25 mouse cellular contexts compared by ENCODE assay signal in the genomic region with DNA sequence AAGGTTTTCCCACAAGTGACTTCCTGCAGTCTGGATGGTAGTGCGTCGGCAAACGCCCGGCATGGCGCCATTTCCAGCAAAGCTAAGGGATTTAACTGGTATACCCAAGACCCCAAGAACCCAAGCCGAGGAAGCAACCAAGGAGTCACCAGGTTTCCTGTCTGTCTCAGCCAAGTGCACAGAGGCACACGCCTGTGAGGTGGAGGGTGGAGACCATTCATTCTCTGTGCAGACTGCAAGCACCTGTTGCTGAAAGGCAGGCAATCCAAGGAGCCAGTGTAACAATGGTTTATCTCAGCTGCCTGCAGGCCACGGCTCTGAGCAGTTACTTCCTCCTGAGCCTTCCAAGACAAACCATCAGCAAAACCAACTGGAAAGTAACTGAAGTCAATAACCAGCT. TPM values are rescaled to one million over a fixed set of nuclear protein-coding genes. Genes with fewer than 3 reads are reported as not detected.
DNase-seq lines count a peak whose midpoint lies in the region; ATAC-seq and TF ChIP-seq lines count a peak whose summit lies in the region.
"Had no signal": no experiment of that assay in that cellular context is flagged by ENCODE, and none has a peak within 500 bp of the region (broad histone marks: within the 10 kb centered on the region; RNA-seq: fewer than 3 reads in every experiment).

No protein-coding gene starts in this region.

- H3K9me3 ChIP-seq in midbrain, embryonic 11.5 days (ENCODE audit: control insufficient read depth, low read length), result no peaks in the 10 kb centered on the region
- H3K9me3 ChIP-seq: embryonic facial prominence, embryonic 10.5 days; heart, embryonic 12.5 days; hindbrain, embryonic 13.5 days; limb, embryonic 12.5 days; midbrain, embryonic 13.5 days; neural tube, embryonic 12.5 days had no signal

- no peak for TF ChIP-seq POLR2A in myocyte (IDR thresholded peaks at IDR 0.05; ENCODE audit: insufficient read length, low read depth)

- no peak overlapping the region for H3K4me3 ChIP-seq in myocyte
- H3K4me3 ChIP-seq in midbrain, embryonic 11.5 days (ENCODE audit: low read depth, low read length), result no peak overlapping the region
- H3K4me3 ChIP-seq: embryonic facial prominence, embryonic 10.5 days; heart, embryonic 12.5 days; hindbrain, embryonic 13.5 days; layer of hippocampus, adult 2 months; limb, embryonic 12.5 days; midbrain, embryonic 13.5 days; neural tube, embryonic 12.5 days had no signal

- ATAC-seq in midbrain, embryonic 11.5 days (ENCODE audit: low FRiP score), result no peak
- ATAC-seq: forebrain, embryonic 16.5 days; liver, postnatal 0 days; lung, postnatal 0 days; midbrain, embryonic 13.5 days had no signal

- H3K4me1 ChIP-seq in midbrain, embryonic 11.5 days (ENCODE audit: control insufficient read depth, insufficient read depth, low read length), result no peaks in the 10 kb centered on the region
- H3K4me1 ChIP-seq: limb, embryonic 12.5 days; midbrain, embryonic 13.5 days; neural tube, embryonic 12.5 days had no signal

- no peak overlapping the region for H3K9ac ChIP-seq in midbrain, embryonic 11.5 days (ENCODE audit: low read length)
- H3K9ac ChIP-seq: heart, embryonic 12.5 days; hindbrain, embryonic 13.5 days; limb, embryonic 12.5 days; liver, postnatal 0 days; midbrain, embryonic 13.5 days; neural tube, embryonic 12.5 days had no signal

- H3ac ChIP-seq in myocyte (ENCODE audit: control insufficient read depth, insufficient read length), result no peak overlapping the region

- H3K27me3 ChIP-seq in myocyte (ENCODE audit: control insufficient read depth, insufficient read depth, insufficient read length), result no peaks in the 10 kb centered on the region
- no peaks in the 10 kb centered on the region for H3K27me3 ChIP-seq in midbrain, embryonic 11.5 days (ENCODE audit: control insufficient read depth, insufficient read depth, low read length)
- H3K27me3 ChIP-seq: hindbrain, embryonic 13.5 days; limb, embryonic 12.5 days; midbrain, embryonic 13.5 days; neural tube, embryonic 12.5 days had no signal

- H3K27ac ChIP-seq in midbrain, embryonic 11.5 days (ENCODE audit: low read depth, low read length), result no peak overlapping the region
- H3K27ac ChIP-seq: embryonic facial prominence, embryonic 10.5 days; hindbrain, embryonic 13.5 days; layer of hippocampus, adult 2 months; limb, embryonic 12.5 days; midbrain, embryonic 13.5 days; neural tube, embryonic 12.5 days had no signal

- no peaks in the 10 kb centered on the region for H3K79me2 ChIP-seq in myocyte (ENCODE audit: control insufficient read depth, insufficient read depth)

- peak; percentile 7 for DNase-seq in MEL-GATA-1-ER (ENCODE audit: extremely low read depth, low read depth)
- DNase-seq in thymus, adult 18-20 months, result peak; percentile 34 to 60
- DNase-seq in thymus, postnatal 36 days, result peak; percentile 44 to 72
- no peak for DNase-seq in cerebellum, postnatal 25 days
- no peak for DNase-seq in midbrain, embryonic 11.5 days (ENCODE audit: low spot score, missing footprints)
- no peak for DNase-seq in kidney, postnatal 14 days
- DNase-seq: cerebellum, adult 11 months; cerebellum, adult 9-11 months; gastrocnemius, postnatal 14 days; kidney, adult 8-10 months; kidney, postnatal 25 days; liver, postnatal 0 days; retina, postnatal 1 day had no signal

- 86% methylated on average over 8 of the region's 8 CpGs for WGBS in midbrain, embryonic 11.5 days

- no peaks in the 10 kb centered on the region for H3K36me3 ChIP-seq in myocyte (ENCODE audit: control insufficient read depth, insufficient read depth)
- no peaks in the 10 kb centered on the region for H3K36me3 ChIP-seq in midbrain, embryonic 11.5 days (ENCODE audit: control insufficient read depth, insufficient read depth, low read length)
- H3K36me3 ChIP-seq: embryonic facial prominence, embryonic 10.5 days; heart, embryonic 12.5 days; hindbrain, embryonic 13.5 days; limb, embryonic 12.5 days; midbrain, embryonic 13.5 days; neural tube, embryonic 12.5 days had no signal

- H3K4me2 ChIP-seq in myocyte (ENCODE audit: low read depth), result no peak overlapping the region
- H3K4me2 ChIP-seq in midbrain, embryonic 11.5 days, result no peak overlapping the region
- H3K4me2 ChIP-seq: heart, embryonic 12.5 days; hindbrain, embryonic 13.5 days; limb, embryonic 12.5 days; liver, embryonic 11.5 days; midbrain, embryonic 13.5 days; neural tube, embryonic 12.5 days had no signal

TF ChIP-seq in myocyte, 11 proteins besides CTCF, POLR2A, EP300 and RAD21:
- TF ChIP-seq USF1 (IDR thresholded peaks at IDR 0.05; ENCODE audit: low read depth) (no peak), SRF (IDR thresholded peaks at IDR 0.05; ENCODE audit: control insufficient read depth, insufficient read length, low read depth) (no peak), MYOD1 (IDR thresholded peaks at IDR 0.05; ENCODE audit: control insufficient read depth in 1 of 3, insufficient read length in 2 of 3, low read depth in 2 of 3) (peak in 2 of 3 experiments; percentile 24 to 49), MYOG (IDR thresholded peaks at IDR 0.05; ENCODE audit: control insufficient read depth in 1 of 3, insufficient read depth in 1 of 3, insufficient read length in 2 of 3, low read depth in 2 of 3) (peak in 1 of 3 experiments; percentile 44), POLR2AphosphoS2 (IDR thresholded peaks at IDR 0.05; ENCODE audit: insufficient read length, low read depth) (no peak), MAX (IDR thresholded peaks at IDR 0.05; ENCODE audit: low read depth) (no peak)

RNA-seq across cellular contexts. Expression of a gene that starts 34.5 kb away (rescaled TPM):
- 0.05 TPM for polyA plus RNA-seq in myocyte (2012; fragmentation: generic; extraction: Trizol)
- not detected in 2 replicates for polyA plus RNA-seq in midbrain, embryonic 11.5 days (2014; fragmentation: Nextera tagmentation; extraction: Ambion mirVana)
- polyA plus RNA-seq: cortical plate, adult 2 months; embryonic facial prominence, embryonic 10.5 days; forebrain, embryonic 16.5 days; heart, embryonic 12.5 days; hindbrain, embryonic 13.5 days; limb, embryonic 12.5 days; liver, embryonic 11.5 days; liver, postnatal 0 days; lung, postnatal 0 days; midbrain, embryonic 13.5 days; neural tube, embryonic 12.5 days had no signal

Comparison
In these comparisons a context has a peak if more than half of its experiments do, and no peak if none do; other contexts are left out.
1. DNase-seq: peak in MEL-GATA-1-ER (single experiment), thymus, adult 18-20 months (2 of 2) and thymus, postnatal 36 days (2 of 2); none in cerebellum, postnatal 25 days (0 of 2), midbrain, embryonic 11.5 days (single experiment) and kidney, postnatal 14 days (single experiment).